Mouse (Mus musculus): ENCODE measurements at regions not wholly inside any gene's neighbourhood (a gene's known extent, or its start where the extent isn't known, plus 50 kb on each side); places are given as distances from the start of the nearest gene placed in this dataset.

- Histone ChIP-seq H3K27ac (no peak overlapping the region), H3K4me3 (no peak overlapping the region)
- intact Hi-C loops (cut with DNase I): no loop called here
- no peak for TF ChIP-seq CTCF (IDR thresholded peaks at IDR 0.05)
- no peak for DNase-seq
These were observed 425.5 kb downstream of the 1810013L24Rik start for GRCm38 (mm10) chr16:9255351-9255750.

- H3K4me3 ChIP-seq: no peak overlapping the region
- intact Hi-C loops (cut with DNase I): no loop called here
- no peak overlapping the region for H3K27ac ChIP-seq
- DNase-seq: no peak
- no peak for TF ChIP-seq CTCF (IDR thresholded peaks at IDR 0.05)
These were observed 431.1 kb downstream of the 1810013L24Rik start for GRCm38 (mm10) chr16:9260966-9261365.

DNA sequence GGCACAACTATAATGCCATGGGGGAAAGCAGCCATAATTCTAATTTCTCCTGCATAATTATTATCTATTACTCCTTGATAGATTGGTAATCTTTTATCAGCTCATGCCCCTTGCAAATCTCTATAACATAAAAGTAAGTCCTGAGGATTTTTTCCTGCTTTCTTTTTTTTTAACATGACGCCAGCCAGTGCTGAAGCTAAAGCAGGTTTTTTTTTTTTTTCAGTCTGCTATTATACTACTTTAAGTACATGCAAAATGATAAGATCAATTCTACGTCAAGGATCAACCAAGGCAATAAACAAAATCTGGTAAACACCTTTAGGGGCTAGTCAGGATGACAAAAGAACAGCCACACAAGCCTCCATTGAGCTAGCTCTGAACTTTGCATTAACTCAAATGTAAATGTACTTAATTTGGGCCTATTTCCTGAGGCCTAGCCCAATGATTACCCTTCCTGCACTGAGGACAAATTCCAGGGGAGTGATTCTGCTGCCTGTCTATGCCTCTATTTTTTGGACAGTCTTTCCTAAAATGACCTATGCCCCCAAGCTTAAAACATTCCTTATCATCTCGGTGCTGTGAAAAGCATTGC lies 434.8 kb downstream of the 1810013L24Rik start:
- no peak for DNase-seq
- no peak overlapping the region for H3K27ac ChIP-seq
- H3K4me3 ChIP-seq: no peak overlapping the region
- intact Hi-C loops (cut with DNase I): no loop called here
- no peak for TF ChIP-seq CTCF (IDR thresholded peaks at IDR 0.05)

- no peak for DNase-seq
- intact Hi-C loops (cut with DNase I): no loop called here
- Histone ChIP-seq H3K4me3 (no peak overlapping the region), H3K27ac (no peak overlapping the region)
- no peak for TF ChIP-seq CTCF (IDR thresholded peaks at IDR 0.05)
These were observed 437.3 kb downstream of the 1810013L24Rik start for GRCm38 (mm10) chr16:9267204-9267603.

DNA sequence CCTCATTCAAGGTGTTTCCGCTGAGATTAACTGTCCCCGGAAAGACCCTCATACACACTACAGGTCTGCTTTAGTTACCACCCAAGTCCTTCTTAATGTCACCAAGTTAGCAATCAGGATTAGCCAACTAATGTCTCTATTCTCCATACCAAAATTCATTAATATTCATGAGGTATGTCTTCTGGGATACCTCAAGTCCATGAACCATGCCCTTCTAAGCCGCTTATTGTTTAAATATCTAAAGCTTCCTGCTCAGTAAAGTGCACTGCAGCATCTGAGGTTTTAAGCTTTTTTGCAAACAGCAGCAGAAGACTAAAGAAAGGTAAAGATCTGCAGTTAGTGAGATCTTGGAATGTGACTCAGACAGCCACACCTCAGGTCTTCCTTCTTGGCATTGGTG lies 440.2 kb downstream of the 1810013L24Rik start:
- intact Hi-C loops (cut with DNase I): no loop called here
- H3K4me3 ChIP-seq: no peak overlapping the region
- no peak overlapping the region for H3K27ac ChIP-seq
- DNase-seq: no peak
- TF ChIP-seq CTCF (IDR thresholded peaks at IDR 0.05): no peak

GRCm38 (mm10) chr16:9270671-9271070 lies 440.8 kb downstream of the 1810013L24Rik start:
- no peak for DNase-seq
- no peak overlapping the region for H3K4me3 ChIP-seq
- no peak for TF ChIP-seq CTCF (IDR thresholded peaks at IDR 0.05)
- intact Hi-C loops (cut with DNase I): no loop called here
- no peak overlapping the region for H3K27ac ChIP-seq

GRCm38 (mm10) chr16:9273751-9274300 lies 443.9 kb downstream of the 1810013L24Rik start:
- intact Hi-C loops (cut with DNase I): no loop called here

GRCm38 (mm10) chr16:9274583-9275100 lies 444.7 kb downstream of the 1810013L24Rik start:
- no peak for TF ChIP-seq CTCF (IDR thresholded peaks at IDR 0.05)
- no peak for DNase-seq
- Histone ChIP-seq H3K4me3 (no peak overlapping the region), H3K27ac (no peak overlapping the region)
- intact Hi-C loops (cut with DNase I): no loop called here

More at GRCm38 (mm10) chr16:9273751-9274300, 443.9 kb downstream of the 1810013L24Rik start:
- DNase-seq: no peak
- TF ChIP-seq CTCF (IDR thresholded peaks at IDR 0.05): no peak
- Histone ChIP-seq H3K4me3 (no peak overlapping the region), H3K27ac (no peak overlapping the region)

GRCm38 (mm10) chr16:9275426-9275825 lies 445.5 kb downstream of the 1810013L24Rik start:
- no peak for TF ChIP-seq CTCF (IDR thresholded peaks at IDR 0.05)
- Histone ChIP-seq H3K4me3 (no peak overlapping the region), H3K27ac (no peak overlapping the region)
- intact Hi-C loops (cut with DNase I): no loop called here
- DNase-seq: no peak

DNA sequence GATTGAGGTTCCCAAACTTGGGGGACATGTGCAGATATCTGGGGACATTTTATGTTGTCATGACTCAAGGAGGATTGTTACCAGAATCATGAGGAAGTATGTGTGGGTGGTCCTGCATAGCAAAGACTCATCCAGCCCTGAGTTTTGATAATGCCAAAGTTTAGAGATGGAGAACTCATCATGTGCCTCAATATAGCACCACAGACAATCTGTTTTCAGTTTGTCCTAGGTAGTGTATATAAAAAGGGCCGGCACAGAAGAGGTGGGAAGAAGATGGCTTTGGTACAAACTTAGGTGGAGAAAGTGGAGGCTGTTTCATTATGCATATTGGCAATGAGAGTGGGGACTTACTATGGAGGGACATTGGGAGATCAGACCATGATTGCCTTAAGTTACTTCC lies 447.2 kb downstream of the 1810013L24Rik start:
- no peak for TF ChIP-seq CTCF (IDR thresholded peaks at IDR 0.05)
- Histone ChIP-seq H3K4me3 (no peak overlapping the region), H3K27ac (no peak overlapping the region)
- intact Hi-C loops (cut with DNase I): no loop called here
- DNase-seq: no peak

- TF ChIP-seq CTCF (IDR thresholded peaks at IDR 0.05): no peak
- DNase-seq: no peak
- intact Hi-C loops (cut with DNase I): no loop called here
- Histone ChIP-seq H3K27ac (no peak overlapping the region), H3K4me3 (no peak overlapping the region)
These were observed 449.8 kb downstream of the 1810013L24Rik start for GRCm38 (mm10) chr16:9279726-9280125.

- DNase-seq: no peak
- TF ChIP-seq CTCF (IDR thresholded peaks at IDR 0.05): no peak
- H3K4me3 ChIP-seq: no peak overlapping the region
- no peak overlapping the region for H3K27ac ChIP-seq
- intact Hi-C loops (cut with DNase I): no loop called here
These were observed 450.5 kb downstream of the 1810013L24Rik start for GRCm38 (mm10) chr16:9280431-9280830.

GRCm38 (mm10) chr16:9280931-9281330 lies 451.0 kb downstream of the 1810013L24Rik start:
- TF ChIP-seq CTCF (IDR thresholded peaks at IDR 0.05): no peak
- intact Hi-C loops (cut with DNase I): no loop called here
- Histone ChIP-seq H3K4me3 (no peak overlapping the region), H3K27ac (no peak overlapping the region)
- DNase-seq: no peak

- no peak for DNase-seq
- intact Hi-C loops (cut with DNase I): no loop called here
- Histone ChIP-seq H3K4me3 (no peak overlapping the region), H3K27ac (no peak overlapping the region)
- TF ChIP-seq CTCF (IDR thresholded peaks at IDR 0.05): no peak
These were observed 454.5 kb downstream of the 1810013L24Rik start for GRCm38 (mm10) chr16:9284423-9284822.
